Mouse (Mus musculus) layer of hippocampus, adult 8-10 months (tissue): ENCODE data around the gene Hunk. TPM values are rescaled to one million over a fixed set of nuclear protein-coding genes. Genes with fewer than 3 reads are reported as not detected.

Experiments used
- DNase-seq, 2 experiments: peaks; one replicate each; pipeline ENCODE4 v3.0.0; 2022; ENCODE audit warnings: low spot score in 2 of 2
- total RNA-seq, 4 experiments: library from RNA; stranded (reverse); gene quantifications; 2 replicates each; pipeline ENCODE4 v1.2.4; 2022

The Hunk gene
- 10 to 100 TPM; 25.2 to 30.3 (median 26.7) TPM for total RNA-seq

DNA sequence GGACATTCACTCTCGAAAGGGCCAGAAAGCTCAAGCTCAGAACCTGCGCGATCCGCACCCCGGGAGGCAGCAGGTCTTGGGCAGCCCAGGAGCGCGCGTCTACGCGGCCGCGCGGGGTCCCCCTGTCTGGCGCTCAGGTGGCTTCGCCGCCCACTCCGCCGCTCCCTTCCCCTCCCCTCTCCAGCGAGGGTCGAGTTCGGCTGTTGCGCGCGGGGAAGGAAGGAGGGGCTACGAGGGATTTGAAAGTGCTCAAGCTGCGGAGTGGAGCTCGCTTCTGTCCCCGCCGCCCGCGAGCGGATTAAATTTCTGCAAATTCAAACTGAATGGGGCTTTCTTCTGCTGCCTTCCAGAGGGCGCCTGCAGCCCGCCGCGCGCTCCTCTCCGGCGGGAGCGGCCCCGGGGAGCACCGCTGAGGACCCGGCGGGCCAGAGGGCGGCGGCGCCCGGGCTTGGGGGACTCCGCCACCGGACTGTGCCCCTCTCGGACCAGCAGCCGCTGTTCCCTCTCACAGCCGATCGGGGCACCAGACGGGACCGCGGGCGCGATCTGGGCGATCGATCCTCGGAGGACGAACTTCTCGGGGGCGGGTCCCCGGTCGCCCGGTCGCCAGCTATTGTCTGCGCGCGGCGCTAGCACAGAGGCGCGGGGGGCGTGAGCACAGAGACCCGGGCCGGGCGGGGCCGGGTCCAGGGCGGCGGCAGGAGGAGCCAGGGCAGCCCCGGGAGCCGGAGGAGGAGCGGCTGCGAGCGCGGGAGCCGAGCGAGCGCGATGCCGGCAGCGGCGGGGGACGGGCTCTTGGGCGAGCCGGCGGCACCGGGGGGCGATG is at the start of gene Hunk:
Hunk (plus strand) TSS at position 326 of the 826 bp plus-strand sequence.
- DNase-seq = peak; percentile 35 to 53

DNA sequence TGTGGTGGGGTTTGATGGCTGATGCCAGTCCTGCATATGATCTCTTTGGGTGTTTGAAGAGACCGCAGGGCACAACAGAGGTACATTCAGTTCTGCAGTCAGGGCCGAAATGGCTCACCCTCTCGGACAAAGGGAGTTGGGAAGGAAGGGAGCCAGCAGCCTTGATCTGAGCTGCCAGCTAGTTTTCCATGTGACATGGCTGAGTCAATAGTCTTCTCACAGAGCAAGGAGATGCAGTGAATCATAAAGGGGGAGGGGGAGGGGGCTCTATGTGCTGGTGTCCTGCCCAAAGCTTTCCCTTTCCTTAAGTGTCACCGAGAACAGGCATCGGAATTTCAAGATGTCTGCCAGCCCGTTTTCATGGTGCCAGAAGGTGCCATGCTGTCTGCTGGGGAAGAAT is 46.8 kb upstream of the Hunk start:
- DNase-seq = peak in 1 of 2 experiments; percentile 9

DNA sequence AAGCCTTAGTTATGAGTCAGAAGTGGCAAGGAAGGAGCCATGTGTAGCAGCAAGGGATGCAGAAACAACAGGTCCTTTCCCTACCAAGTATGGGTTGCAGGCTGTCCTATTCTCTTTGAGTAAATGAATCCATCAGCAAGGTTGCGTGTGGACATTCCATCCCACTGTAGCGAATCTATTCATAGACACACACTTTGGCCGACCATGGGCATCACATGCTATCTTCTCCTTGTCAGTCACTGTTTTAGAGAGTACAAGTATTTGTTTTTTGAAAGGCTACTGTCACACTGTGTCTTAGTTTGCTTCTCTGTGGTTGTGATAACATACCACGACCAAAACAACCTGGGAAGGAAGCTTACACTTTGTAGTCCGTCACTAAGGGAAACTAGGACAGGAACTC is 44.7 kb upstream of the Hunk start:
- DNase-seq = no peak

DNA sequence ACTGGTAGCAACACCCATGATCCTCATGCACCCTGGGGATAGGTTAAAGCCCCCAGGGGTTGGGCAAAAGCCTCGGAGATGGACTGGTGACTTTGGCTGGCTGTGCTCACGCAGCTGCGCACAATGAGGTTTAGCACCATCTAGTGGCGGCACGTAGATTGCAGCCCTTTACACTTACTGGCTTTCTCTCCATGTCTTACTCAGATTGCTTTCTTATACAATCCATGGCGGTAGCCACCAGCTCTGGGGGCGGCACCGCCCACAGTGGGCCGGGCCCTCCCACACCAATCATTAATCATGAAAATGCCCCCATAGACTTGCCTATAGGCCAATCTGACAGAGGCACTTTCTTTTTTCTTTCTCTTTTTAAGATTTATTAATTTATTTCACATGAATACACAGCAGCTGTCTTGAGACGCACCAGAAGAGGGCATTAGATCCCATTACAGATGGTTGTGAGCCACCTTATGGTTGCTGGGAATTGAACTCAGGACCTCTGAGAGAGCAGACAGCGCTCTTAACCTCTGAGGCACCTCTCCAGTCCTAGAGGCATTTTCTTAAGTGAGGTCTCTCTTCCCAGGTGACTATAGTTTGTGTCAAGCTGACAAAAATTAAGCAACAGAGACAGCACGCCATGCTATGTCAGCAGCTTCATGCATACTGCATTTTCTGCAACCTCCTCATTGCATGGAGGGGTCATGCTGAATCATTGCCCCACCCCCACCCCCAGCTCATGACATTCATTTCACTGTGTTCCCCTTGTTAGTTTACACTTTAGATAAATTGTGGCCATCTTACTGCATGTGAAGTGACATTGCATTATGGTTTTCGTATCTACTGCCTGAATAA is 35.9 kb upstream of the Hunk start:
- peak; percentile 53 to 79 for DNase-seq

DNA sequence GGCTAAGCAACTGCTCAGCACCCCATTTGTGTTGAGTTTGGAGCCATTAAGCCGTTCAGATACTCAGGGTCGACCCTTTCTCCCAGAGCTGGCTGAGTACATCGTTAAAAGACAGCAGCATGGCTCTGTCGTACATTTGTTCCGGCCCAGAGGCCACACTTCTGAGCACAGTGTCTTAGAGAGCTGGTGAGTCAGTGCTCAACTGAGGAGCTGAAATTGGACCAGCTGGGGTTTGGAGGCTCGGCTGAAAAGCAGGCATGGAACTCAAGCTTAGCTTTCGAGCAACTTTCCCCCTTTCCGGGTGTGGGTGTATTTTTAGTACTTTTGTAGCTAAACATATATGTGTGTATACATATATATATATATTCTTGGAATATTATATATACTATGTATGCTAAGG is 34.1 kb upstream of the Hunk start:
- peak in 1 of 2 experiments; percentile 19 for DNase-seq

DNA sequence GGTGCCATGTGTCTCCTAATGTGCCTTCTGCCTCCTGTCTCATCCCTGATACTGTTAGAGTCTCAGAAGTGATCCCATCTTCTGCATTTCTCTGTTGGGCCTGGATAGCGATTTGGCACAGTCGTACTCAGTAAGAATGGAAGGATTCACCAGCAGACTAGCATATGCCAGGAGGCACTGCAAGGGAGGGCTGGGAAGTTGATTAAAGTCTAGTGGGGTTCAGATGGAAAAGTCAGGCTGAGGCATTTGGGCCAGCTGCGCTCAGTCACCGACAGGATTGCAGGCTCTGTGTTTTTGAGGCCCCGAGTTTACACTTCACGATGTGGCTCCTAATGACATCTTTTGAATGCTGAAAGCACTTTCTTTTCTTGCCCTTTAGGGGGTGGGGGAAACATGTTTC is 33.1 kb upstream of the Hunk start:
- peak; percentile 18 to 54 for DNase-seq

DNA sequence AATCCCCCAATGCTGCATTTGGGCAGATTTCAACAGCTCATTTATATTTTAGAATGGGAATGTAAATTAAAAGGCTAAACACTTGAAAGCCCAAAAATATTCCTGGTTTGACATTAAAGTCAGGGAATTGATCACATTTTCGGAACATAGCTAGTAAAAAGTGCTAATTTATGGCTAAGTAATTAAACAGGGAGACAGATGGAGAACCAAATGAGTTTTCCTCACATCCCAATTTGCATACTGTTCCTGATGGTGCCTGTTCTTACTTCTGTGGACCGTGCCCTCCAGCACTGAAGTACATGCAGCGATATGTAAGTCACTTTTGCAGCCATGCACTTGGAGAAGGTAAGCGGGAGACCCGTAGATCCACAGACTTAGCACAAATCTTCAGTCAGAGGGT is 32.7 kb upstream of the Hunk start:
- peak in 1 of 2 experiments; percentile 31 for DNase-seq

DNA sequence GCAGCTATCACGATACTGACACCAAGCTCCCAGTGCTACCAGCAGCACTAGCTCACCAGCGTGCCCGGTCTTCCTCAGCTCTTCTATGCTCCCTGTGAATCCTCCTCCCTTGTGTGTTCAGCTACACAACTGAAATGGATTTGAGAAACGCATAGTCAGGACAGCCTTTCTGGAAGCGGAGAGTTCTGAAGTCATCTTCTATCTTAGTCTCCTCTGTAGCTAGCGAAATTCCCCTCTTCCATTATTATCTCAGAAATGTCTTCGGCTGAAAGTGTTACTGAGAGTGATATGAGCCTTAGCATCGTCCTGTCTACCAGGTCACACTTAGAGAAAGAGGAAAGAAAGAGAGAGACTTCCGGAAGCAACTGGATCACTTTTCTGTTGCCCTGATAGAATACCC is 26.5 kb upstream of the Hunk start:
- DNase-seq = no peak

DNA sequence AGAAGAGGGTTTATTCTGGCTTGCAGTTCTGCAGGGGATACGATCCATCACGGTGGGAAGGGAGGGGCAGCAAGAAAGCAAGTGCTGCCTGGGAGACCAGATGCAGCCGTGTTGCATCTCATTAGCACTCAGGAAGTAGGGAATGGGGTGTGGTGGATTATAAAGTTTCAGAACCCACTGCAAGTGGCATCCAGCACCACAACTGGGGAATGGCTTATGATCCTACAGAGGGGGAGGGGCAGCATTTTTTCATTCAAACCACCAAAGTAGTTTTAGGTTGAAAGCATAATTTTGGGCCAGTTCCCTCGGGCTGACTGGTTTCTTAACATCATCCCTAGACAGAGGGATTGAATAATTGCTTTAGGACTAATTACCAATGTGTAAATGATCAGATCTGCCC is 26.1 kb upstream of the Hunk start:
- DNase-seq = no peak

DNA sequence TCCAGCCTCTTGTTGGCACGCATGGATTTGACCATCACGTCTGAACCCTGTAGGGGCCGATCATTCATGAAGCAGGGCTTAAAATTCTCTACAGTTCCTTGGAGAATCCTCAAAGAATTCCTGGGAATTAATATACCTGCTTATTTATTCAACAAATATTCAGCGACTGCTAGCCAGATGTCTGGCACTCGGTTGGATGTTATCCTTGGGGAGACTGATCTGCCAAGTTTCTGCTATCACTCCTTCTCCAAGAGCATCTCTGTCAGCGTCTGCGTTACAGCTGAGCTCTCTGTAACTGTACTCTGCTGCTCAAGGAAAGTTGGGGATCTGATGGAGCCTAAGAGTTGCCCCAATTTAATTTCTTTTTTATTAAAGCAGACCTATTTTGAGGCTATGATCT is 25.5 kb upstream of the Hunk start:
- no peak for DNase-seq

DNA sequence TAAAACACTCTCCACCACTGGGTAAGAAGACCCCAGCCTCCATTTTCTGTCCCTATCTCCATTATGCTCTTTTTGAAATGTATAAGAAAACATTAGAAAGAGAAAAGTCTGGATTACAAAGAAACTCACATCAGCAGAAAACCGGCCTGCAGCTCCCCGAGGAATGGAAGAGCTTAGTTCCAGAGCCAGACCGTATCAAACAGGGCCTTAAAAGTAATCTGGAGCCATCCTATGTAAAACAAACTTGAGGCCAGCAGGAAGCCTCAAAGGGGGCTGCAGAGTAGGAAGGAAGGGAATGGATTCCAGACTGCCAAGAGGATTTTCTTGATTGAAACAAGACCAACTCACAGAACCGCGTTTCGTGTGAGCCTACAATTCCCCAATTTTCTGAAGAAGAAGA is 22.9 kb upstream of the Hunk start:
- DNase-seq = no peak

DNA sequence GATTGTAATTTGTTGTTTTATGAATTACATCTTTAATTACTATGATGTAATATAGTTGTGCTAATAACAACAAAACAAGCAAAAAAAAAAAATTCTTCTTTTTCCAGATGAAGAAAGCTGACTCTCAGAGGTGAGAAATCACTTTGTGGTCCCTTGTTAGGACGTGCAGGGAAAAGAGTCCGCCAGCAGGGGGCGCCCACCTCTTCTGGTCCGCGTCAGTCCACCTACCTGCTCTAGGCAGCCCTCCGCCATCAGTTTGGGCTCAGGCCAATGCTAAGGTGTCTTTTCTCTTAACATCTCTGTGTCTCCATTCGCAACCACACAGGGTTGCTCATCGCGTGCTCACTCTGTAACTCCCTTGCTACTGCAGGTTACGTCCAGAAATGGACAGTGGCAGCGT is 5.9 kb upstream of the Hunk start:
- peak; percentile 42 to 73 for DNase-seq

DNA sequence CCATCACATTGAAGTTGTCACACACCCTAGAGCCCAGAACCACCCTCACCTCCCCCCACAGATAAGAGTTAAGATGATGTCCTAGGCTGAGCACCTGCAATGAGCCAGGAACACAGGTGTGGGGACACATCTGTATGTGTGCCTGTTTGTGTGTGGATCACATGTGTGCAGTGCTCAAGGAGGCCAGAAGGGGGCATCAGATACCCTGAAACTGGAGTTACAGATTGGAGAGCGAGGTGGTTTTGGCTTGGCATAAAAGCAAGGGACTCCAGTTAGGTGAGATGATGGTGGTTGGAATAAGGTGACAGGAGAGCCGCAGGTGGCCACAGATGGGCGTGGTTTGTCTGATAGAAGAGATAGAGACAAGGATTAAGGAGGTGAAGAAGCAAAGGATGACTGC is 4.2 kb upstream of the Hunk start:
- DNase-seq = no peak

DNA sequence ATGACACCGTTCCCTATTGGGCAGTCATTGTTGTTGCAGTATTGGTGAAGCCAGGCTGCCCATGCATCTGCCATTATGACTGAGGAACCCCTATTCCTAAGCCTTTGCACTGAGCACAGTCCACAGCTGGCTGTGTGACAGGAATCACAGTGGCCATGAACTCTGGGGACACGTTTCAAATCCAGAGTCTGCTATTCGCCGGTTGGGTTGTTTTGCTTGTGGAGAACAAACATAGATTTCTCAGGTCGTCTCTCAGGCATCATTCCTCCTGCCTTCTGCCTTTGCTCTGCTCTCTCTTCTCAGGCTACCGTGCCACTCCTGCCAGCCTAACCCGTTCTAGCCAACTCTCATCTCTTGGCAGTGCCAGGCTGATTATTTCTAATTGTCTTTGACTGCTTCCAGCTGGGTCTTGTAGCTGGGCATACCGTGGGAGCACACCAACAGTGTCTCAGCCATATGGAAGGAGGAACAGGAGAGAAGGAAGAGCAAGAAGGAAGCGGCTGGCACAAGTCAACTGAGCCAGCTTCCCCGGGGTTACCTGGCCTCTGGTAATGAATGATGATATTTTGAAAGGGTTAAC is 3.0 kb upstream of the Hunk start:
- DNase-seq = no peak

DNA sequence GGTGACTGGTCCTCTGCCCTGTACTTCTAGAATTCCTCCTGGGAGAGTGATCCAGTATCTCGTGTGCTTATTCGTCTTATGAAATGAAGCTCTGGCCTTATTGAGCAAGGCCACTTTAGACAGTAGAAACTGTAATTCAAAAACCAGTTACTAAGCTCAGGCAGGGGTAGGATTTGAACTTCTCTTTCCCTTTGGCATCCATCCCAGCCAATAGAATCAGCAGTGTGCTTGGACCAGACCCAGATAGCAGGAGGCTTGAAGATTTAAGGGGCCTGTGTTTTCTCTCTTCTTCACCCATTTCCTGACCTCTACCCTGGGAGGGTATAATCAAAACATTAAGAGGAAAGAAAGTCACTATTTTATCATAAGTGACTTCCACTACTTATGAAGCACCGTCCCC is 1.8 kb upstream of the Hunk start:
- no peak for DNase-seq

DNA sequence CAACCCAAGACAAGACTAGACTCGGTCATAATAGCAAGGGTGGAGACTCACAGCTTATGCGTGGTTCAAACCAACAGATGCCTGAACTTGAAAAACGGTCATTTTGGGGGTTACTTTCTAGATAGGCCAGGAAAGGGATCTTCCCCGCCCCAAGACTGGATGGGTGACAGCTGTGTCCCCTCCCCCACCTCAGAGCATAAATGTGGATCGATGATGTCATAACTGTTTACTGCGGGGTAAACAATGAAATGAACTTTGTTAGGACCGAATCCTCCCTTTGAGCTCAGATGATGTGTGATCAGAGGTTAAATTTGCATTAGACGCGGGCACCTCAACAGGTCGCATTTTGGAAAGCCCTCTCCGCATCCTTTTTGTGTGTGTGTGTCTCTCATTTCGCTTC is 967 bp upstream of the Hunk start:
- DNase-seq = no peak

DNA sequence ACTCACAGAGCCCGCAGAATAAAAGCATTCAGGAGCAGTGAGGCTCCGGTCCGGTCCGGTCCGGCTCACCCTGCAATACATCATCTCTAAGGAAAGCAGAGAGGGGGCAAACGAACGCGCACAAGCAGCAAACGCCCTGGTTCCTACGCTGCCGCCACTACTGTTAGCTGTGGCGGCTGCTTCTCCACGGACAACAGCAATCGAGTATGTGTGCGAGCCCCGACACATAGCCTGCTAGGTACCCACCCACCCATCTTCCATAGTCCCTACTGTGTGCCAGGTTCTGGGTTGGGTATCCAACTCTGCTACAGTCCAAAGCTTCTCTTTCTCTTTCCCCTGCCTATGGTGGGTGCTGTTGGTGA is 506 bp upstream of the Hunk start:
- DNase-seq = peak in 1 of 2 experiments; percentile 14

DNA sequence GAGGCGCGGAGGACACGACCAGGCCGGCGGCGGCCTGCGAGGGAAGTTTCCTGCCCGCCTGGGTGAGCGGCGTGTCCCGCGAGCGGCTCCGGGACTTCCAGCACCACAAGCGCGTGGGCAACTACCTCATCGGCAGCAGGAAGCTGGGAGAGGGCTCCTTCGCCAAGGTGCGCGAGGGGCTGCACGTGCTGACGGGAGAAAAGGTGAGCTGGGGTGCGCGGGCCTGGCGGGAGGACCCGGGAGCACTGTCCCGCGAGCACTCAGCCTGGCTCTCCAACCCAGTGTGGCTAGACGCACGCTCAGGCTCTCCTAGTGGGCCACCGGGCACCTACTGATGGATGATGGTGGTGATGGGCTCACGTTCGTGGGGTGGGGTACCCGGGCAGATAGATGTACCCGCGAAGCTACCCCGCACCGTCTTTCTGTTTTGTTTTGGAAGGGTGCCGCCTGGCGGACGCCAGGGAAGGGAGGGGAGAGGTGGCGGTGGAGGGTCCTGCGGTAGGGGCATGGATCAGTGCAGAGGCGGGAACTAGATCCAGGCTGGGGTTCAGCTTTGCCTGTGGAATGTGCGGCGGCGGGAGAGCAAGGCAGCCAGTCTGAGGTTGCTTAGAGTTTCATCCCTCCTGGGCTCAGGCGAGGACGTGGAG is 824 bp downstream of the Hunk start:
- DNase-seq = peak in 1 of 2 experiments; percentile 12

DNA sequence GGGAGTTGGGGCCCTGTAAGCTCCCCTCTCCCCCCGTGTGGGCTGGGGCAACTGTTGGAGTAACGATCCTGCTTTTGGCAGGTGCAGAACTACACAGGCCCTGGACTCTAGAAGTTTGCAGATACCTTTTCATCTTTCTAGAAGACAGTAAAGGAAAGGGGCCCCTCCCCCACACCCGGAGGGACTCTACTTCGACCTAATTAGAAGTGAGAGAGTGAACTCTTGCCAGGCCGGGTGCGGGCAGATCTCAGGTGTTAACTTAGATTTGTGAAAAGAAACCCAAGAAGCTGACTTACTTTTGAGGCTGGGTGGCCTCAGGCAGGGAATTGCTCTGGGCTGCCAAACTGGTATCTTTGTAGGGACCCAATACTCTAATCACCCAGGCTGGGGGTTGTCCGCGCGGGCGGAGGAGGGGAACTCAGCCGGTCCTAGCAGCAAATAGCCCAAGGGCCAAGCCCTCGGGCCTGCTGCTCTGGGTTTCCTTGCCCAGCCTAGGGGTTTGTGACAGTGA is 1.4 kb downstream of the Hunk start:
- peak in 1 of 2 experiments; percentile 16 for DNase-seq

DNA sequence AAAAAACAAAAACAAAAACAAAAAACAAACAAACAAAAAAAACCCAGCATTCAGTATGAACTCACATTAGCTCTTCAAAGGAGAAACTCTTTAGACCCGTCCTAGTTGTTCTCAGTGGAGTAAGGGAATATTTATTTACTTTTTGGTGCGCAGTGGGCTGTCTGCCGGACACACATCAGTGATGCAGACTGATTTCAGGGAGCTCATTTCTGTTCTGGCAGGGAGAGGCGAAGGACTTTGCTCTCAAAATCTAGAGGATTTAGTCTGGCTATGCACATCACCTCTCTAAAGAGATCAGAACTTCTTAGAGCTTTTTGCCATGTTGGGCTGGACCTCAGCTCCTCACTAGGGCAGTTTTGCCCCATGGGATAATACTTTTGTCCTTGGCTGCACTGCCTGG is 2.1 kb downstream of the Hunk start:
- no peak for DNase-seq

DNA sequence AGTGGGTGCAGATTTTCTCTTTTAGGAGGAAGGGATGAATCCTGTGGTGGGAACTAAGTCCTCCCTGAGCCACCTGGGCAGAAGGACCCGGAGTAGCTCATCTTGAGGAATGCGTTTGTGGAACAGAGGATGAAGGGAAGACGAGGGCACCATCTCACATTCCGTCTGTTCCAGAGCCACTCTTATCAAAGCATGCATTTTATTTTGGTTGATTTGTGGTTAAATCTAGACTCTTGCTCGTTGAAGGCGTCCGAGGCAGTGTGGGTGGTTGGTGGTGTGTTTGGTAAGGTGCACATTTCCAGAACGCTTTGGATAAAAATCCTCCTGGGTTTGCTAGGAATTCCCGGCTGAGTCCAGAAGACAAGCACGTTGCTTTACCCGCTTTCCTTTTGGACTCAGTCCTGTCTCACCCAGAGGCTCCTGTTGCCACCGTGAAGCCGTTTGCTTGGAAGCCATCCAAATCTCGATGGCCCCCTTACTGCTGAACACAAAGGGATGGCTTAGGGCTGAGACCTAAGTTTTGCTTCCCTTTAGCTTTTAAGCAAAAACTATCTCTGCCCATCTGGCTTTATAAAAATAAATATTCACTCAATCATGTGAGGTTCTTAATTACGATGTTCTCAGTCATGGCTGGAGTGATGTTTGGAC is 3.4 kb downstream of the Hunk start:
- DNase-seq = no peak
